Mouse (Mus musculus) G1E (cell line): ENCODE results near the gene Rnaseh2c.

ENCODE experiments used
- CTCF ChIP-seq: IDR thresholded peaks from 2 replicates; pipeline ENCODE4 v1.5.1; 2012; ENCODE audit warnings: low read depth, low read length, inconsistent platforms, mixed read lengths
- GATA1 ChIP-seq: IDR thresholded peaks from 2 replicates; pipeline ENCODE4 v1.6.1; 2012; ENCODE audit warnings: borderline replicate concordance, low read length, inconsistent platforms, mixed read lengths
- GATA2 ChIP-seq: IDR thresholded peaks from 2 replicates; pipeline ENCODE4 v1.6.1; 2012; ENCODE audit warnings: low read depth, low read length, inconsistent platforms, borderline replicate concordance
- POLR2AphosphoS5 ChIP-seq: IDR thresholded peaks from 2 replicates; pipeline ENCODE4 v1.6.1; 2012; ENCODE audit warnings: low read depth, low read length, inconsistent platforms; ENCODE audit not compliant: insufficient replicate concordance
- TAL1 ChIP-seq: conservative IDR thresholded peaks from 2 replicates; pipeline ENCODE4 v1.6.1; 2012; ENCODE audit warnings: low read depth, low read length, inconsistent platforms, mixed read lengths

DNA sequence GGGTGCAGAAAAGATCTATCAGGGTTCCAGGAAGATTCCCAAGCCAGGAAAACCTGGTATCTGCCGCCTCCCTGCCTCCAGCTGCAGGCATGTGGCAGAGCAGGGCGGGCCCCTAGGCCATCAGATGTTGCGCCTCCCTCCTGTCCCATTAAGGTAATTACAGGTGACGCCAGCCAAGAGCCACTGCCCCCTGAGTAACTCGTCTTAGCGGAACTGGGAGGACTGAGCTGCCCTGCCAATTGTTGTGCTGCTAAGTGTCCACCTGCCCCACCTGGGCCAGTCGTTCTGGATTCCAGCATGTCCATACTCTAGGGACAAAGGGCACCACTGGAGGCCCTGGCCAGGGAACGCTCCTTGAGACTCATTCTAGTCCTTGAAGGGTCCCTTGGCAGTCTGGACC lies 47.9 kb upstream of the Rnaseh2c start:
- TF ChIP-seq GATA1 (no peak), CTCF (no peak), TAL1 (no peak), POLR2AphosphoS5 (no peak), GATA2 (no peak)
